Mouse (Mus musculus) G1E (cell line): ENCODE measurements around the gene Gusb.

Experiments used
- CTCF ChIP-seq: IDR thresholded peaks from 2 replicates; pipeline ENCODE4 v1.5.1; 2012; ENCODE audit warnings: low read depth, low read length, inconsistent platforms, mixed read lengths
- GATA1 ChIP-seq: IDR thresholded peaks from 2 replicates; pipeline ENCODE4 v1.6.1; 2012; ENCODE audit warnings: borderline replicate concordance, low read length, inconsistent platforms, mixed read lengths
- TAL1 ChIP-seq: conservative IDR thresholded peaks from 2 replicates; pipeline ENCODE4 v1.6.1; 2012; ENCODE audit warnings: low read depth, low read length, inconsistent platforms, mixed read lengths

- no peak for TF ChIP-seq CTCF
- TF ChIP-seq TAL1: no peak
- no peak for TF ChIP-seq GATA1
These were observed 31.4 kb downstream of the Gusb start for GRCm38 (mm10) chr5:129971491-129971890.
